Mouse (Mus musculus) intestine, embryonic 14.5 days (tissue): ENCODE results near the gene Ndufa13. TPM values are rescaled to one million over a fixed set of nuclear protein-coding genes. Genes with fewer than 3 reads are reported as not detected.

ENCODE experiments used
- ATAC-seq: fragments of 200-750 bp; cut with Nextera tagmentation; replicated peaks from 2 replicates; pipeline ENCODE4 v1.8.0; 2017; ENCODE audit warnings: low read depth, moderate number of reproducible peaks, moderate TSS enrichment, moderate library complexity; ENCODE audit not compliant: low FRiP score, low TSS enrichment
- DNase-seq: peaks from one replicate; pipeline ENCODE4 v3.0.0-alpha.2; 2018; ENCODE audit warnings: low spot score
- H3K27ac ChIP-seq: fragments of 300-500 bp; sonication (generic); 2 replicates; pipeline ENCODE4 v1.5.1; 2014; ENCODE audit warnings: low read depth, mild to moderate bottlenecking, control low read depth
- H3K27me3 ChIP-seq: fragments of 300-500 bp; sonication (generic); replicated peaks from 2 replicates; pipeline ENCODE4 v1.6.1; 2014; ENCODE audit warnings: low read length, control low read depth; ENCODE audit not compliant: control insufficient read depth, insufficient read depth
- H3K36me3 ChIP-seq: fragments of 300-500 bp; sonication (generic); 2 replicates; pipeline ENCODE4 v1.6.1; 2014; ENCODE audit warnings: low read length, control low read depth; ENCODE audit not compliant: control insufficient read depth, insufficient read depth
- H3K4me1 ChIP-seq: fragments of 300-500 bp; sonication (generic); replicated peaks from 2 replicates; pipeline ENCODE4 v1.6.1; 2014; ENCODE audit warnings: low read length, control low read depth, mixed read lengths; ENCODE audit not compliant: control insufficient read depth, insufficient read depth
- H3K4me2 ChIP-seq: fragments of 300-500 bp; sonication (generic); 2 replicates; pipeline ENCODE4 v1.6.1; 2014; ENCODE audit warnings: low read length
- H3K4me3 ChIP-seq: fragments of 300-500 bp; sonication (generic); 2 replicates; pipeline ENCODE4 v1.5.1; 2014; ENCODE audit warnings: low read depth, low read length, control low read depth, mixed read lengths
- H3K9ac ChIP-seq: fragments of 300-500 bp; sonication (generic); 2 replicates; pipeline ENCODE4 v1.6.1; 2014; ENCODE audit warnings: mild to moderate bottlenecking, low read length
- H3K9me3 ChIP-seq: fragments of 300-500 bp; sonication (generic); 2 replicates; pipeline ENCODE4 v1.6.1; 2016; ENCODE audit warnings: low read length, control low read depth; ENCODE audit not compliant: control insufficient read depth
- WGBS: fragments of 180-500 bp; shearing (Covaris S2); extraction: QIAGEN DNeasy Blood & Tissue Kit; methylation state at CpG from one replicate; pipeline ENCODE4 v1.1.7; 2014; 5-methylcytosine and 5-hydroxymethylcytosine counted together
- polyA plus RNA-seq: library from polyadenylated mRNA; unstranded; fragments of >200 nt; fragmentation: Nextera tagmentation; extraction: Ambion mirVana; gene quantifications from 2 replicates; pipeline ENCODE4 v1.2.1, GENCODE M21; 2014

The Ndufa13 gene
- polyA plus RNA-seq, 1 experiment from 2014 or later = 222 TPM

DNA sequence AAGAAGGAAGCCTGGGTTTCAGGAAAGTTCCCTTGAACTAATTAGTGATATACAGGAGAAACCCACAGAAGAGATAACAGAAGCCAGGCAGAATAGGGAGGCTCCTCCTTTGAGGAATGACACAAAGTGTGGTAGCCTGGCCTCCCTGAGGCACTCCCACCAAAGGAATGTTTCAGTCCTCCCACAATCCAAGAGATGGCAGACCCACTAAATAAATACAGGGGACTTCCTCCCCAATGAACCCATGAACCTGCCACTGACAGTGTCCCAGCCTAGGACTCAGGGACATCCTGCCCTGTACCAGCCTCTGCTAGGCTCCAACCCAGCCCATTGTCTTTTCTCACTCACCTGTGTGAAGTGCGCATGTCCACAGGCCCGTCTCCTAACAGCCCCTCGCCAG lies 33.1 kb upstream of the Ndufa13 start:
- 0 out of 2 replicates have a peak overlapping the region, but pooled peaks have one; percentile 57 for H3K27ac ChIP-seq
- 77% methylated on average over 3 of the region's 3 CpGs for WGBS
- peaks cover 23% of the 10 kb centered on the region for H3K4me1 ChIP-seq
- DNase-seq (no peak), ATAC-seq (peak; percentile 34; the same call in 1 of the 2 replicates)
- H3K4me3 ChIP-seq = no peak overlapping the region
- no peaks in the 10 kb centered on the region for H3K9me3 ChIP-seq
- H3K9ac ChIP-seq = no peak overlapping the region
- no peak overlapping the region for H3K4me2 ChIP-seq
- peaks cover 18% of the 10 kb centered on the region for H3K36me3 ChIP-seq
- H3K27me3 ChIP-seq = no peaks in the 10 kb centered on the region

DNA sequence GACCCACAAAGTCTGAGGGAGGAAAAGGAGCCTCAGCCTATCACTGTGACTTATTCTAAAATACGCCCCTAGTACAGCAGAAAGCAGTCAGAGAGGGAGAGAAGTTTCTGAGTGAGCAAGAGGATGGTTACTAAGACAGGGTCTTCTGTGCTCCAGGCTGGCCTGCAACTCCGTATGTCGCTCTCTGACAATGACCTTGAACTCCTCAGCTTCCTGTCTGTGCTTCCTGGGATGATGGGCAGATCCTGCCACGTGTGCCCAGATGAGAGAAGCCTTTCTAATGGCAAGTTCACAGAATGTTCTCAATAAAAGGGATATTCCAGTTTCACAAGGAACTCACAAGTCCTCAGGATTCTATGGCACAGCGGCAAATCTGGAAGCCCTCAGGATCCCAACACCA lies 32.2 kb upstream of the Ndufa13 start:
- Histone ChIP-seq H3K4me2 (no peak overlapping the region), H3K9ac (no peak overlapping the region), H3K27me3 (no peaks in the 10 kb centered on the region), H3K4me3 (no peak overlapping the region), H3K4me1 (peaks cover 16% of the 10 kb centered on the region), H3K9me3 (no peaks in the 10 kb centered on the region), H3K36me3 (peaks cover 18% of the 10 kb centered on the region), H3K27ac (no peak overlapping the region)
- 85% methylated on average over 5 of the region's 5 CpGs for whole genome bisulfite sequencing
- ATAC-seq = no peak
- DNase-seq = no peak

DNA sequence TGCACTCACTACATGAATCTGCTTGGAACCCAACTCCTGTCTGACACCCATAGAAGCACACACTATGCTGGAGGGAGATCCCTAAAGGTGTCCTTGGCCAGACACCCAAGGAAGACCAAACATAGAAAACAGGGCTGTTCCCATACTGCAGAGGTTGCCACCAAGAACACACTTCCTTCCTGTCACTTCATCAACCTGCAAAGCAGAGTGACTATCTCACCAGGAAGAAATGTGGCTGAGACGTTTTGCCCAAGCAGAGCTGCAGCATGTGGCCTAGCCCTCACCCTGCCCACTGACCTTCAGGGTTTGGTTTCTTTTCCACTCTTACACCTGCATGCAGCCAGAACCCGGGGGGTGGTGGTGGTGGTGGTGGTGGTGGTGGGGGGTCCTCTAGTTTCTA lies 31.5 kb upstream of the Ndufa13 start:
- no peak for ATAC-seq
- H3K27me3 ChIP-seq = no peaks in the 10 kb centered on the region
- peaks cover 16% of the 10 kb centered on the region for H3K4me1 ChIP-seq
- H3K27ac ChIP-seq = no peak overlapping the region
- peaks cover 18% of the 10 kb centered on the region for H3K36me3 ChIP-seq
- H3K4me3 ChIP-seq = no peak overlapping the region
- no peak for DNase-seq
- no peak overlapping the region for H3K9ac ChIP-seq
- 77% methylated on average over 2 of the region's 2 CpGs for WGBS
- no peaks in the 10 kb centered on the region for H3K9me3 ChIP-seq
- H3K4me2 ChIP-seq = no peak overlapping the region

DNA sequence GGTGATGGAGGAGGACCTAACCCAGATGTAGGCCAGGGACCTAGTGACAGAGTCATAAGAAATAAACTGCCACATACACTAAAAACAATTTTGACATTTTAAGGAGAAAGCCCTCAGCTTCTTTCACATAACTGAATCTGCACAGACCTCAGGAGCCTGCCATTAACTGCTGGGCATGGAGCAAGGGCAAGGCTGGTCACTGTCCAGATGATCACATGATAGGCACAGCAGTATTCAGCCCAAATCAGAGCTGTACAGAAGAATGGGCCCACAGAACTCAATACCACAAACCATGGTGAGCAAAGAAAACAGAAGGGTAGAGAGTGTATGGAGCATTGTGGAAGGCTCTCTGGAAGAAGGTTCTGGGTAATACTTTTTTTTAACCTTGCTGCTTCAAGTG lies 24.5 kb upstream of the Ndufa13 start:
- no peak for DNase-seq
- no peak for ATAC-seq
- no peak overlapping the region for H3K4me3 ChIP-seq

DNA sequence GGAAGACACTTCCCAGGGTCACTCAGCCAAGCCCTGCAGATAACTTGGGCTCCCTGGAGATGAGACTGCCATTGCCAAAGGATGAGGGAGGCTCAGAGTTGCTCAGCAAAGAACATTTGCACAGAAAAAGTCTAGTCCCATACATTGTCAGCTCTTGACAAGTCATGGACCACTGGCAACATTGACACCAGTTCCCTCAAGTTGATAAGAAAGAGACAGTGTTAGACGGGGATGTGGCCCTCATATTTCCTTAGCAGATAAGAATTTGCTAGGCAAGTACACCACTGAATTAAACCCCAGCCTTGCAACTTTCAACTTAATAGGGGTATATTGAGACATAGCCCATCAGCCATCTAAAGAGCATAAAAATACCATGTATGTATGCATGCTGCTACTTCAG lies 21.6 kb upstream of the Ndufa13 start:
- no peaks in the 10 kb centered on the region for H3K27me3 ChIP-seq
- H3K27ac ChIP-seq = no peak overlapping the region
- 78% methylated on average over 1 of the region's 1 CpGs for WGBS
- peaks cover 4% of the 10 kb centered on the region; the same call in 1 of the 2 replicates for H3K36me3 ChIP-seq
- H3K4me3 ChIP-seq = no peak overlapping the region
- H3K9me3 ChIP-seq = no peaks in the 10 kb centered on the region
- no peak overlapping the region for H3K9ac ChIP-seq
- peaks cover 11% of the 10 kb centered on the region for H3K4me1 ChIP-seq
- ATAC-seq (no peak), DNase-seq (no peak)
- H3K4me2 ChIP-seq = no peak overlapping the region

More for the DNA sequence above, 24.5 kb upstream of the Ndufa13 start:
- no peaks in the 10 kb centered on the region for H3K4me1 ChIP-seq
- no peak overlapping the region for H3K4me2 ChIP-seq
- peaks cover 4% of the 10 kb centered on the region; the same call in 1 of the 2 replicates for H3K36me3 ChIP-seq
- H3K9ac ChIP-seq = no peak overlapping the region
- H3K9me3 ChIP-seq = no peaks in the 10 kb centered on the region
- no peak overlapping the region for H3K27ac ChIP-seq
- H3K27me3 ChIP-seq = no peaks in the 10 kb centered on the region

DNA sequence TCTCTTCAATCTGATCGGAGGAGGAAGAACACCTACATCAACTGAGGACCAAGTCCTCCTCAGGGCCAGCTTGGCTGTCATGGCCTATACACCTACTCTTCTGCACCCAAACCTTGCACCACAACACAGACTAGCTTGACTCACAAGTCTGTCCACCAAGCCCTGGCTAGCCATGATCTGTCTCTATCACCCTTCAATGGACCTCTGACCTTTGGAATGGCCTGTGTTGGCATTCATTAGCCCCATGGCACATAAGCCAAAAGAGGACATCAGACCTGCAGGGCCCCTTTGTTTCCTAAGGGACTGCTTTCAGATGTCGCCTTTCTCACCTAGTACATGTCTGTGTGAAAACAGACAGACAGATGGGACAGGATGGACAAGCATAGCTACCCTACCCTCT lies 18.8 kb upstream of the Ndufa13 start:
- WGBS = 80% methylated on average over 2 of the region's 2 CpGs
- Histone ChIP-seq H3K9me3 (no peaks in the 10 kb centered on the region), H3K27ac (peak overlapping the region; percentile 47; the same call in 1 of the 2 replicates), H3K27me3 (no peaks in the 10 kb centered on the region), H3K36me3 (peaks cover 20% of the 10 kb centered on the region), H3K4me3 (no peak overlapping the region), H3K4me1 (peaks cover 11% of the 10 kb centered on the region), H3K9ac (no peak overlapping the region), H3K4me2 (no peak overlapping the region)
- ATAC-seq = no peak
- DNase-seq = no peak

DNA sequence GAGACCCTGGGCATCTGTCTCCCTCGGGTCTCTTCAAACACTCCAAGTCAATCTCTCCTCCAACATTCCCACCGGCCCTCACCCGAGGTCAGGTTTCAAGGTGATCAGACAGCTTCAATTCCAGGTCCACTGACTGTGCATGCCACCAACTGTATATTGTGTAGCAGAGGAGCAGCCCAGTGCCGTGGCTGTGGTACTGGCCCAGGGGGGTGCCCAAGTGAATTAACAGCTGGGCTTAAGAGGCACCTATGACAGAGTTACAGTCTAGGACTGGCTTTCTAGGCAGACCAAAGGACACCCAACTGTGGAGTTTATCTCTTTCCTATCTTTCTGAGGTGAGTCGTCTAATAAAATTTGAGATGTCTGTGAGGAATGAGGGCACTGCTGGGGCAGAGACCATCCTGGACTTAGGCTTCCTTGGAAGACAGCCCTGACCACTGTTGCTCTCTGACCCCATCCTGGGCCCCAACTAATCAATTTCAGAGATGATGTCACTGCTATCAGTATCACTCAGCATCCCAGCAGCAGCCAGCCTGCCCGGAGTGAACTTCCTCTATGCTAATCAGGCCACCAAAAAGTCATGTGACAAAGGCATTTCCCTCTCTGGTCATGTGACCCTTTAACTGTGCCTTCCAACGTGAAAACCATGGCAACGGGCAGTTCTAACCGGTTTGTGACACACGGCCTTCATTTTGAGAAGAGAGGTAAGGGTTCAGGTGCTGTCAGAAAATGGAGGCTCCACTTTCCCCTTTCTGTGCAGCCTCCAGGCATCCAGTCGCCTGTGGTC lies 17.7 kb upstream of the Ndufa13 start:
- peak; percentile 59; the same call in 1 of the 2 replicates for ATAC-seq
- no peak overlapping the region for H3K4me3 ChIP-seq
- peaks cover 11% of the 10 kb centered on the region for H3K4me1 ChIP-seq
- DNase-seq = no peak
- WGBS = 42% methylated on average over 11 of the region's 11 CpGs
- H3K9me3 ChIP-seq = no peaks in the 10 kb centered on the region
- no peak overlapping the region for H3K9ac ChIP-seq
- H3K27ac ChIP-seq = peak overlapping the region; percentile 47
- peaks cover 26% of the 10 kb centered on the region for H3K36me3 ChIP-seq
- H3K27me3 ChIP-seq = no peaks in the 10 kb centered on the region
- H3K4me2 ChIP-seq = no peak overlapping the region

DNA sequence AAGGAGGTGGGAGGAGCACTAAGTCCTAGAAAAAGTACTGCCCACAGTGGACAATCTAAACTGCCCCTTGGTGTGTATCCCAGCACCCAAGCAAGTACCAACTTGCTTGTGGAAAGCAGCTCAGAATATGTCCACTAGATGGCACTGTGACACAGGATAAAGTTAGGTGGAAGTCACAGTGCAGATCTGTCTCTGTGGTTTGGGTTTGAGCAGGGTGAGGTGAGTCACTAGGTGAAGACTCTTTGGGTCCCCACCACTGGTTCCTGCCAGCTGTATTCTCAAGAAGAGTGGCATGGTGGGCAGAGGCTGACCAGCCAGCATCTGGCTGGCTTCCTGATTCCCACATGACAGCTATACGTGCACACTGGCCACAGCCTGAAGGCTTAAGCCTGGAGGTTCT lies 16.7 kb upstream of the Ndufa13 start:
- Histone ChIP-seq H3K4me2 (no peak overlapping the region), H3K4me1 (peaks cover 11% of the 10 kb centered on the region), H3K4me3 (no peak overlapping the region), H3K27ac (peak overlapping the region; percentile 9; the same call in 1 of the 2 replicates), H3K9ac (no peak overlapping the region), H3K9me3 (no peaks in the 10 kb centered on the region), H3K27me3 (no peaks in the 10 kb centered on the region), H3K36me3 (peaks cover 37% of the 10 kb centered on the region)
- DNase-seq (peak; percentile 88), ATAC-seq (peak; percentile 33; the same call in 1 of the 2 replicates)
- 78% methylated on average over 1 of the region's 1 CpGs for WGBS

DNA sequence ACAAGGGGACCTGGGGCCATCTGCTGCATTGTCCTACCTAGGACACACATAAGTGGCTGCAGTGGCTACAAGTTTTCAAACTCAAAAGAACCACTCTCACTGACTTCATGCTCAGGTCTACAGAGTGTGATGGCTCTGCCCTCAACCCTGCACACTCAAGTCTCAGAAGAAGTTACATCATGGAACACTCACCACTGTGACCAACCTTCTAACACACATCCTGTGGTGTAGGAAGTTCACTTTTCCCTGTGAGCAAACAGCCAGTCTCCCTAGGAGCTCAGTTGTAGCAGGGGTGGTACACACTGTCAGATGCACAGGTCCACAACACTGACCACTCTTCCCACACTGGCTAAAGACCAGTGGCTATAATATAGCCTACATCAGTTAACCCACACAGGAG lies 16.1 kb upstream of the Ndufa13 start:
- H3K9me3 ChIP-seq = no peaks in the 10 kb centered on the region
- H3K4me3 ChIP-seq = no peak overlapping the region
- no peak overlapping the region for H3K4me2 ChIP-seq
- no peaks in the 10 kb centered on the region for H3K27me3 ChIP-seq
- H3K4me1 ChIP-seq = peaks cover 11% of the 10 kb centered on the region
- H3K27ac ChIP-seq = no peak overlapping the region
- peaks cover 42% of the 10 kb centered on the region for H3K36me3 ChIP-seq
- no peak for ATAC-seq
- DNase-seq = no peak
- no peak overlapping the region for H3K9ac ChIP-seq
